Mouse (Mus musculus): ENCODE measurements at regions not wholly inside any gene's neighbourhood (a gene's known extent, or its start where the extent isn't known, plus 50 kb on each side); places are given as distances from the start of the nearest gene placed in this dataset.

DNA sequence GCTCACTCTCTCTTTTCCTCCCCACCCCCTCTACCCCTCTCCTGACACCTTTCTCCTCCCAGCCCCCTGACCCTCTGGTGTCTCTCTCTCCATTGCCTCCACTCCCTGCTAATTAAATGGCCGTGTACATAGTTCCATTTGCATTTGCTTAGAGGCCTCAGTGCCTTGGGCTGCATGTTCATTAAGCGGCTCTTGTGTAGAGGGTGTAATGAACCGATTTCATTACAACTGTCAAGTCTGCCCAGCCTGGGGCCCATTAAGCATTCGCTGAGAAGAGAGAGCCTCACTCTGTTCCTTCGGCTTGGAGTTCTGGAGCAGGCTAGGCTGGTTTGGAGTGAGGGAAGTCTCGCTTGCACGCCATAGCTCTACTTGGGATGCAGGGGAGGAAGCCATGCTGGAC lies 376.4 kb downstream of the Ptpru start:
- TF ChIP-seq POLR2A (IDR thresholded peaks at IDR 0.05; ENCODE audit: insufficient read depth, low read length) (no peak), CTCF (IDR thresholded peaks at IDR 0.05; ENCODE audit: low read depth, low read length) (no peak)

All from ES-Bruce4 (cell line).